Mouse (Mus musculus): ENCODE data around the gene Olfr1221. TPM values are rescaled to one million over a fixed set of nuclear protein-coding genes. Genes with fewer than 3 reads are reported as not detected.

Gene Olfr1221
- total and polyA plus RNA-seq, 3 experiments, result not detected

DNA sequence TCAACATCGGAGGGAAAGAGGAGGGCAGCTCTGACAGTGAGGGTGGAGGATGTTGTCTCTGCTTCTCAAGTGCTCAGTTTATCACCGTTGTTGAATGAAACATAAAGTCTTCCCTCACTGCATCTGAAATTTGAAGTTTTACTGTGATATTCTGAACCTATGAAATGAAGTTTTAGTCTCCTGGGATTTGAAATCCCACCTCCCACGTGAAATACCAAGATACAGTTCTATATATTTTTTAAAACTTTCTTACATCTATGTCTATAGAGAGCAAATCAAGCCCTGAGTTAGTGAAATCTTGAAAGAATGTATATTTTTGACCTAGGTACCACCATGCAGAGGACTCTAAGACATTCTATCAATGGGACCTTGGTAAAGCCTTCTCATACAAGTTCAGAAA, 10.3 kb downstream of the Olfr1221 start, which contains the start of gene Olfr1220:
Gene Olfr1220 (minus strand): TSS at position 101 of the 400 bp plus-strand sequence.
- DNase-seq (ENCODE audit: low read depth, low spot score), result no peak
- Histone ChIP-seq H3K36me3 (ENCODE audit: control insufficient read depth in 1 of 2, insufficient read depth in 2 of 2, low read length in 2 of 2) (no peaks in the 10 kb centered on the region), H3K4me1 (ENCODE audit: control insufficient read depth in 1 of 2, insufficient read depth in 2 of 2, low read length in 2 of 2) (peaks cover 0 to 11% of the 10 kb centered on the region in 2 experiments; a peak in 2 of 4 replicates), H3K27ac (ENCODE audit: control insufficient read depth, low read depth, low read length) (no peak within 1 kb of the TSS; the same call in 1 of the 2 replicates), H3K4me3 (ENCODE audit: control insufficient read depth in 1 of 2, insufficient read depth in 1 of 2, low read depth in 2 of 2, low read length in 2 of 2) (no peak within 1 kb of the TSS), H3K9me3 (replicated peaks; ENCODE audit: insufficient read depth, low read length) (no peaks in the 10 kb centered on the region), H3K27me3 (ENCODE audit: control insufficient read depth in 1 of 2, insufficient read depth in 2 of 2, low read length in 2 of 2) (no peaks in the 10 kb centered on the region), H3K9ac (ENCODE audit: control insufficient read depth, low read depth, low read length, poor library complexity, severe bottlenecking) (no peak within 1 kb of the TSS), H3K79me2 (ENCODE audit: control insufficient read depth, insufficient read depth, low read length, poor library complexity) (no peaks in the 10 kb centered on the region)
- TF ChIP-seq NELFE (IDR thresholded peaks at IDR 0.05; ENCODE audit: low read depth, low read length) (no peak), BHLHE40 (IDR thresholded peaks at IDR 0.05; ENCODE audit: borderline replicate concordance, low read depth, low read length) (no peak), CTCF (IDR thresholded peaks at IDR 0.05 in 2 of 3, conservative IDR thresholded peaks at IDR 0.05 in 1 of 3; ENCODE audit: control insufficient read depth in 1 of 3, insufficient read depth in 1 of 3, low read depth in 2 of 3, low read length in 3 of 3, poor library complexity in 1 of 3, severe bottlenecking in 1 of 3) (no peak), CHD2 (IDR thresholded peaks at IDR 0.05; ENCODE audit: low read length) (no peak), ETS1 (IDR thresholded peaks at IDR 0.05; ENCODE audit: low read depth, low read length) (no peak), HCFC1 (IDR thresholded peaks at IDR 0.05; ENCODE audit: low read depth, low read length) (no peak), TCF12 (IDR thresholded peaks at IDR 0.05; ENCODE audit: low read depth, low read length) (no peak), ZNF384 (IDR thresholded peaks at IDR 0.05; ENCODE audit: low read depth, low read length) (no peak), POLR2AphosphoS2 (IDR thresholded peaks at IDR 0.05; ENCODE audit: low read length) (no peak), RAD21 (IDR thresholded peaks at IDR 0.05; ENCODE audit: low read depth, low read length) (no peak), ELF1 (IDR thresholded peaks at IDR 0.05; ENCODE audit: low read depth, low read length) (no peak), MYC (IDR thresholded peaks at IDR 0.05; ENCODE audit: low read depth, low read length) (no peak), ZKSCAN1 (IDR thresholded peaks at IDR 0.05; ENCODE audit: low read depth, low read length) (no peak), ZMIZ1 (IDR thresholded peaks at IDR 0.05; ENCODE audit: low read depth, low read length) (no peak), USF1 (IDR thresholded peaks at IDR 0.05; ENCODE audit: low read depth, low read length) (no peak), EP300 (IDR thresholded peaks at IDR 0.05; ENCODE audit: low read depth in 1 of 2, low read length in 2 of 2) (no peak)

DNA sequence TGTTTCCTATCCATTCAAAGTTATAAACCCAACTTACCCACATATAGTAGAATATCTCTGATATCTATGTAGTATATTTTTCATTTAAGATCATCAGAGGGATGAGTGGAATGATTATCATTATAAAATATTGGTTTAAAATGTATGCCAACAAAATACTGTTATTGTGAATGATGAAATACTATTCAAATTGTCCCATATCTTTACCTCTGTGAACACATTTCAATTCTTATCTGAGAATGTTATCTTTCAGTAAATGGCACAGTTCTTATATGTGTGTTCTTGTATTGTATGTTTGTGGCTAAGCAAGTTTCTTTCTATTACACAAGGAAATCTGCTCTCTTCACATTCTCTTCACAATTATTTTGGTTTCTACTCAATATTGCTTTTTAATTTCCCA, 11.4 kb downstream of the Olfr1221 start:
- no peak for DNase-seq (ENCODE audit: low read depth, low spot score)
- H3K4me3 ChIP-seq (ENCODE audit: control insufficient read depth in 1 of 2, insufficient read depth in 1 of 2, low read depth in 2 of 2, low read length in 2 of 2), result no peak overlapping the region
- no peaks in the 10 kb centered on the region for H3K36me3 ChIP-seq (ENCODE audit: control insufficient read depth in 1 of 2, insufficient read depth in 2 of 2, low read length in 2 of 2)
- no peak overlapping the region for H3K9ac ChIP-seq (ENCODE audit: control insufficient read depth, low read depth, low read length, poor library complexity, severe bottlenecking)
- TF ChIP-seq BHLHE40 (IDR thresholded peaks at IDR 0.05; ENCODE audit: borderline replicate concordance, low read depth, low read length) (no peak), GATA1 (IDR thresholded peaks at IDR 0.05; ENCODE audit: low read depth, low read length) (no peak), TCF12 (IDR thresholded peaks at IDR 0.05; ENCODE audit: low read depth, low read length) (peak; percentile 66; the same call in 1 of the 2 replicates), EP300 (IDR thresholded peaks at IDR 0.05; ENCODE audit: low read depth in 1 of 2, low read length in 2 of 2) (peak in 1 of 2 experiments; percentile 60; a peak in 1 of 4 replicates), ZMIZ1 (IDR thresholded peaks at IDR 0.05; ENCODE audit: low read depth, low read length) (no peak)
- no peaks in the 10 kb centered on the region for H3K27me3 ChIP-seq (ENCODE audit: control insufficient read depth in 1 of 2, insufficient read depth in 2 of 2, low read length in 2 of 2)
- no peaks in the 10 kb centered on the region for H3K79me2 ChIP-seq (ENCODE audit: control insufficient read depth, insufficient read depth, low read length, poor library complexity)
- H3K27ac ChIP-seq (ENCODE audit: control insufficient read depth, low read depth, low read length), result no peak overlapping the region
- H3K9me3 ChIP-seq (replicated peaks; ENCODE audit: insufficient read depth, low read length), result no peaks in the 10 kb centered on the region
- H3K4me1 ChIP-seq (ENCODE audit: control insufficient read depth in 1 of 2, insufficient read depth in 2 of 2, low read length in 2 of 2), result peaks cover 0 to 11% of the 10 kb centered on the region in 2 experiments; a peak in 2 of 4 replicates

Data from MEL (cell line).